ENCODE assay signal across 24 mouse cellular contexts in the genomic region with DNA sequence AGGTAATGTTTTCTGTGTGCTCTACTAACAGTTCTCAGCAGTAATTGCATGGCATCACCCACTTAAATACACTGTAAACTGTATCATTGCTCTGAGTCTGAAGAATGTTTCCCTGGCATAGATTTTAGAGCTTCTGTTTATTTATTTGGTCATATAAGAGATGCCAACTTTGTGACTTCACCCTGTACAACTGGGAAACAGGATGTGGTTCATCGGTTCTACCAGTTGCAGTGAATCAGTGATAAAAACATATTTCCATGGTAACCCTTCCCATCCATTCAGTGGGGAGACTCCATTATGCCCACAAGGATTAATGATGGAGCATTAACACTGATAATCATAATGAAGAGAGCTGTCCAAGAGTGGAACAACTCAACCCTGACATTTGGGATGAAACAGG.
DNase-seq lines count a peak whose midpoint lies in the region; ATAC-seq and TF ChIP-seq lines count a peak whose summit lies in the region.
"Had no signal": no experiment of that assay in that cellular context is flagged by ENCODE, and none has a peak within 500 bp of the region (broad histone marks: within the 10 kb centered on the region; RNA-seq: fewer than 3 reads in every experiment).

No protein-coding gene starts in this region.

- H3K27me3 ChIP-seq in hindbrain, embryonic 16.5 days (replicated peaks; ENCODE audit: control insufficient read depth, insufficient read depth, low read length): no peaks in the 10 kb centered on the region
- H3K27me3 ChIP-seq: CH12.LX; forebrain, embryonic 15.5 days; heart, embryonic 13.5 days; hindbrain, embryonic 15.5 days; intestine, embryonic 15.5 days had no signal

- no peaks in the 10 kb centered on the region for H3K9me3 ChIP-seq in hindbrain, embryonic 16.5 days (ENCODE audit: control insufficient read depth, low read length)
- H3K9me3 ChIP-seq: forebrain, embryonic 15.5 days; G1E; heart, embryonic 10.5 days; heart, embryonic 13.5 days; hindbrain, embryonic 15.5 days; intestine, embryonic 15.5 days had no signal

- WGBS in hindbrain, embryonic 16.5 days: 80% methylated on average over 1 of the region's 1 CpGs

- no peak for ATAC-seq in cerebellum, adult (ENCODE audit: insufficient number of reproducible peaks, low FRiP score, low TSS enrichment)
- ATAC-seq in hindbrain, embryonic 16.5 days: no peak
- ATAC-seq in megakaryocyte, adult 5-6 weeks (ENCODE audit: poor library complexity, severe bottlenecking): no peak
- ATAC-seq: forebrain, embryonic 15.5 days; intestine, embryonic 15.5 days had no signal

- no peak overlapping the region for H3K9ac ChIP-seq in hindbrain, embryonic 16.5 days (ENCODE audit: low read depth, low read length)
- H3K9ac ChIP-seq: forebrain, embryonic 15.5 days; heart, embryonic 13.5 days; hindbrain, embryonic 15.5 days; intestine, embryonic 15.5 days had no signal

- no peak overlapping the region for H3K4me3 ChIP-seq in embryonic fibroblast, embryonic 13.5 days (ENCODE audit: insufficient read depth, low read length)
- H3K4me3 ChIP-seq in hindbrain, embryonic 16.5 days (ENCODE audit: low read length): no peak overlapping the region
- H3K4me3 ChIP-seq: forebrain, embryonic 15.5 days; heart, adult 2 months; heart, embryonic 10.5 days; heart, embryonic 13.5 days; hindbrain, embryonic 15.5 days; intestine, embryonic 15.5 days had no signal

- H3K4me2 ChIP-seq in hindbrain, embryonic 16.5 days (ENCODE audit: low read length): no peak overlapping the region
- H3K4me2 ChIP-seq: forebrain, embryonic 15.5 days; heart, embryonic 13.5 days; hindbrain, embryonic 15.5 days; intestine, embryonic 15.5 days had no signal

- TF ChIP-seq POLR2A in embryonic fibroblast, embryonic 13.5 days (IDR thresholded peaks at IDR 0.05; ENCODE audit: low read depth, low read length): no peak

- no peak for TF ChIP-seq CTCF in embryonic fibroblast, embryonic 13.5 days (IDR thresholded peaks at IDR 0.05; ENCODE audit: borderline replicate concordance, insufficient read depth, low read length)

- H3K27ac ChIP-seq in embryonic fibroblast, embryonic 13.5 days (ENCODE audit: insufficient read depth, low read length): peak overlapping the region; percentile 52; the same call in 1 of the 2 replicates
- H3K27ac ChIP-seq in hindbrain, embryonic 16.5 days (ENCODE audit: low read depth, low read length): no peak overlapping the region
- H3K27ac ChIP-seq: forebrain, embryonic 15.5 days; heart, adult 2 months; heart, embryonic 10.5 days; heart, embryonic 13.5 days; hindbrain, embryonic 15.5 days; intestine, embryonic 15.5 days had no signal

- peaks cover 8% of the 10 kb centered on the region for H3K4me1 ChIP-seq in embryonic fibroblast, embryonic 13.5 days (ENCODE audit: control insufficient read depth, insufficient read depth, low read length)
- no peaks in the 10 kb centered on the region for H3K4me1 ChIP-seq in hindbrain, embryonic 16.5 days (ENCODE audit: control insufficient read depth, insufficient read depth, low read depth, low read length)
- H3K4me1 ChIP-seq: forebrain, embryonic 15.5 days; hindbrain, embryonic 15.5 days; intestine, embryonic 15.5 days had no signal

- DNase-seq in 3T3-L1 (ENCODE audit: low read depth, low spot score) (peak; percentile 78), NIH3T3 (ENCODE audit: low read depth) (peak; percentile 28)
- DNase-seq: adrenal gland, adult 2 months; adrenal gland, postnatal 14 days; cerebellum, adult 11-12 months; cerebellum, adult 8-10 months; cerebellum, postnatal 10 days; gastrocnemius, postnatal 36 days; heart, adult 2 months; heart, postnatal 14 days; heart, postnatal 4 days; kidney, adult 11 months; kidney, adult 9 months had no signal

- H3K36me3 ChIP-seq in hindbrain, embryonic 16.5 days (ENCODE audit: control insufficient read depth, insufficient read depth, low read length): no peaks in the 10 kb centered on the region
- H3K36me3 ChIP-seq: forebrain, embryonic 15.5 days; G1E; heart, embryonic 10.5 days; heart, embryonic 13.5 days; hindbrain, embryonic 15.5 days; intestine, embryonic 15.5 days had no signal
